Mouse (Mus musculus): ENCODE measurements around the gene Rhox3h.
"Not testable (repeated sequence)": the region's sequence is repeated elsewhere in the genome, so short reads cannot be mapped to it uniquely, and the experiment has no call there.

Gene Rhox3h

GRCm38 (mm10) chrX:37668664-37669063, at the start of gene Rhox3h:
Gene Rhox3h (minus strand): TSS chrX:37668764.
- DNase-seq (ENCODE audit: low spot score) = not testable (repeated sequence)

GRCm38 (mm10) chrX:37701821-37702387, 33.3 kb upstream of the Rhox3h start:
- no peak for DNase-seq (ENCODE audit: low spot score)

DNA sequence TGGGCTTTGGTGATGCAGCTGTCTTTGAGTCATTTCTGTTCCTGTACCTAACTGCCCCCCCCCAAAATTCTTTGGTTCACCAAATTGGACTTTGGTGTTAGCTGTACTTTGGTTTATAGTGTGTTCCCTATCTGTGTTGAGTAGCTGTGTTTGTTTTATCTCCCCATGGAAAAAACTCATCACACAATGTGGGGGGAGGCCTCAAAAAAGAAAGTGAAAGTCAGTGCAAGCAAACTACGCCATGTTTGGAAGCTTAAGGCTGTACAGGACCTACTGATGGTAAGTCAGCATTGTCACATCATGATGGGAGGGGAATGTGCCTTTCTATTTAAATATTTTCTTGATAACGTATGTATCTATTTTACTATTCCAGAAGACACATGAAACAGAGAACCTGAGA, 23.7 kb upstream of the Rhox3h start:
- DNase-seq (ENCODE audit: low spot score) = no peak

- no peak for DNase-seq (ENCODE audit: low spot score)
Measured at GRCm38 (mm10) chrX:37683031-37683715, 14.6 kb upstream of the Rhox3h start.

GRCm38 (mm10) chrX:37673177-37673576, 4.6 kb upstream of the Rhox3h start, which contains the start of gene Rhox2h:
Gene Rhox2h (minus strand): TSS chrX:37673277.
- DNase-seq (ENCODE audit: low spot score) = not testable (repeated sequence)

- not testable (repeated sequence) for DNase-seq (ENCODE audit: low spot score)
Measured at GRCm38 (mm10) chrX:37651227-37651626, 17.3 kb downstream of the Rhox3h start, which contains the start of gene Rhox4g. Gene Rhox4g (minus strand): TSS chrX:37651327.

GRCm38 (mm10) chrX:37643370-37643769, 25.2 kb downstream of the Rhox3h start, which contains the start of gene Rhox2g:
Gene Rhox2g (minus strand): TSS chrX:37643470.
- DNase-seq (ENCODE audit: low spot score) = not testable (repeated sequence)

- not testable (repeated sequence) for DNase-seq (ENCODE audit: low spot score)
Measured at GRCm38 (mm10) chrX:37628512-37628911, 40.1 kb downstream of the Rhox3h start, which contains the start of gene Rhox3g. Gene Rhox3g (minus strand): TSS chrX:37628612.

Measured in layer of hippocampus, adult 11-12 months (tissue).